Mouse (Mus musculus): Measurements from ENCODE around the gene Kif18b.

- TF ChIP-seq TCF12 (IDR thresholded peaks at IDR 0.05; ENCODE audit: insufficient read depth, poor library complexity, severe bottlenecking), result no peak
- no peak for TF ChIP-seq POLR2A (IDR thresholded peaks at IDR 0.05; ENCODE audit: insufficient read length, low read depth)
- no peak for TF ChIP-seq CEBPB (IDR thresholded peaks at IDR 0.05; ENCODE audit: insufficient read depth, poor library complexity, severe bottlenecking)
- no peak for TF ChIP-seq MAX (IDR thresholded peaks at IDR 0.05; ENCODE audit: low read depth)
- TF ChIP-seq POLR2AphosphoS2 (IDR thresholded peaks at IDR 0.05; ENCODE audit: insufficient read length, low read depth), result no peak
- TF ChIP-seq USF1 (IDR thresholded peaks at IDR 0.05; ENCODE audit: low read depth), result no peak
- no peak for TF ChIP-seq E2F4 (IDR thresholded peaks at IDR 0.05; ENCODE audit: insufficient read depth)
- TF ChIP-seq MYOD1 (IDR thresholded peaks at IDR 0.05; ENCODE audit: control insufficient read depth in 1 of 3, insufficient read length in 2 of 3, low read depth in 2 of 3), result no peak
- no peak for TF ChIP-seq MYOG (IDR thresholded peaks at IDR 0.05; ENCODE audit: control insufficient read depth in 1 of 3, insufficient read depth in 1 of 3, insufficient read length in 2 of 3, low read depth in 2 of 3)
Measured at GRCm38 (mm10) chr11:102894716-102895115, 30.2 kb downstream of the Kif18b start.
